Mouse (Mus musculus) limb, embryonic 11.5 days (tissue): Measurements from ENCODE around the gene Dtd1. TPM values are rescaled to one million over a fixed set of nuclear protein-coding genes. Genes with fewer than 3 reads are reported as not detected.

Source experiments
- ATAC-seq: fragments of 200-750 bp; cut with Nextera tagmentation; 2 replicates; pipeline ENCODE4 v1.8.0; 2017; ENCODE audit warnings: low read depth; ENCODE audit not compliant: insufficient number of reproducible peaks, low FRiP score, low TSS enrichment
- DNase-seq: peaks from one replicate; pipeline ENCODE4 v3.0.0-alpha.2; 2015; ENCODE audit warnings: low spot score
- H3K27ac ChIP-seq: fragments of 300-500 bp; sonication (generic); replicated peaks from 2 replicates; pipeline ENCODE4 v1.5.1; 2014; ENCODE audit warnings: low read depth, mild to moderate bottlenecking, low read length
- H3K27me3 ChIP-seq: fragments of 300-500 bp; sonication (generic); 2 replicates; pipeline ENCODE4 v1.6.1; 2014; ENCODE audit warnings: mild to moderate bottlenecking, low read length, mixed read lengths; ENCODE audit not compliant: control insufficient read depth, insufficient read depth
- H3K36me3 ChIP-seq: fragments of 300-500 bp; sonication (generic); 2 replicates; pipeline ENCODE4 v1.6.1; 2014; ENCODE audit warnings: mild to moderate bottlenecking, low read length, moderate library complexity, mixed read lengths; ENCODE audit not compliant: control insufficient read depth, insufficient read depth
- H3K4me1 ChIP-seq: fragments of 300-500 bp; sonication (generic); 2 replicates; pipeline ENCODE4 v1.6.1; 2014; ENCODE audit warnings: low read length, mixed read lengths; ENCODE audit not compliant: control insufficient read depth, insufficient read depth
- H3K4me2 ChIP-seq: fragments of 300-500 bp; sonication (generic); 2 replicates; pipeline ENCODE4 v1.6.1; 2014; ENCODE audit warnings: low read depth, mild to moderate bottlenecking, moderate library complexity; ENCODE audit not compliant: severe bottlenecking
- H3K4me3 ChIP-seq: fragments of 300-500 bp; sonication (generic); 2 replicates; pipeline ENCODE4 v1.5.1; 2014; ENCODE audit warnings: low read depth, low read length
- H3K9ac ChIP-seq: fragments of 300-500 bp; sonication (generic); 2 replicates; pipeline ENCODE4 v1.6.1; 2014; ENCODE audit warnings: mild to moderate bottlenecking, low read length
- H3K9me3 ChIP-seq: fragments of 300-500 bp; sonication (generic); 2 replicates; pipeline ENCODE4 v1.6.1; 2016; ENCODE audit warnings: low read length; ENCODE audit not compliant: control insufficient read depth
- WGBS: fragments of 180-500 bp; shearing (Covaris S2); extraction: QIAGEN DNeasy Blood & Tissue Kit; methylation state at CpG from one replicate; pipeline ENCODE4 v1.1.7; 2014; 5-methylcytosine and 5-hydroxymethylcytosine counted together
- polyA plus RNA-seq: library from polyadenylated mRNA; unstranded; fragments of >200 nt; fragmentation: Nextera tagmentation; extraction: Ambion mirVana; gene quantifications from 2 replicates; pipeline ENCODE4 v1.2.1, GENCODE M21; 2014

Dtd1 gene
- polyA plus RNA-seq, 1 experiment from 2014 or later = 40.7 TPM

GRCm38 (mm10) chr2:144593951-144594651 is 5.6 kb upstream of the Dtd1 start, which contains the start of gene Smim26:
TSS of gene Smim26 (plus strand) at chr2:144594054.
- Histone ChIP-seq H3K9ac (peak within 1 kb of the TSS; percentile 67), H3K9me3 (no peaks in the 10 kb centered on the region), H3K27ac (no peak within 1 kb of the TSS), H3K4me2 (peak within 1 kb of the TSS; percentile 45), H3K4me1 (no peaks in the 10 kb centered on the region), H3K27me3 (no peaks in the 10 kb centered on the region), H3K4me3 (peak within 1 kb of the TSS; percentile 57), H3K36me3 (no peaks in the 10 kb centered on the region)
- ATAC-seq (peak; percentile 91), DNase-seq (peak; percentile 85)
- WGBS = 2% methylated on average over 31 of the region's 31 CpGs

GRCm38 (mm10) chr2:144598006-144598405 is 1.7 kb upstream of the Dtd1 start:
- Histone ChIP-seq H3K4me1 (no peaks in the 10 kb centered on the region), H3K9ac (no peak overlapping the region), H3K9me3 (no peaks in the 10 kb centered on the region), H3K27ac (no peak overlapping the region), H3K36me3 (no peaks in the 10 kb centered on the region), H3K27me3 (no peaks in the 10 kb centered on the region), H3K4me3 (no peak overlapping the region), H3K4me2 (no peak overlapping the region)
- 77% methylated on average over 2 of the region's 2 CpGs for WGBS
- no peak for ATAC-seq
- DNase-seq = peak; percentile 13

GRCm38 (mm10) chr2:144601576-144601975 is 1.9 kb downstream of the Dtd1 start:
- Histone ChIP-seq H3K4me2 (no peak overlapping the region), H3K27ac (no peak overlapping the region), H3K4me3 (no peak overlapping the region), H3K4me1 (no peaks in the 10 kb centered on the region), H3K9me3 (no peaks in the 10 kb centered on the region), H3K36me3 (no peaks in the 10 kb centered on the region), H3K27me3 (no peaks in the 10 kb centered on the region), H3K9ac (no peak overlapping the region)
- 96% methylated on average over 1 of the region's 1 CpGs for WGBS
- no peak for ATAC-seq
- peak; percentile 16 for DNase-seq

GRCm38 (mm10) chr2:144613956-144614355 is 14.3 kb downstream of the Dtd1 start:
- Histone ChIP-seq H3K4me2 (no peak overlapping the region), H3K36me3 (no peaks in the 10 kb centered on the region), H3K4me1 (no peaks in the 10 kb centered on the region), H3K9me3 (no peaks in the 10 kb centered on the region), H3K4me3 (no peak overlapping the region), H3K27me3 (no peaks in the 10 kb centered on the region), H3K9ac (no peak overlapping the region), H3K27ac (no peak overlapping the region)
- WGBS = 93% methylated on average over 6 of the region's 6 CpGs
- ATAC-seq = no peak
- peak; percentile 12 for DNase-seq

- Histone ChIP-seq H3K4me2 (no peak overlapping the region), H3K9me3 (no peaks in the 10 kb centered on the region), H3K27ac (no peak overlapping the region), H3K4me3 (no peak overlapping the region), H3K36me3 (no peaks in the 10 kb centered on the region), H3K9ac (no peak overlapping the region), H3K27me3 (no peaks in the 10 kb centered on the region), H3K4me1 (no peaks in the 10 kb centered on the region)
- ATAC-seq (no peak), DNase-seq (peak; percentile 18)
- WGBS = 89% methylated on average over 16 of the region's 16 CpGs
Observed at GRCm38 (mm10) chr2:144617074-144617874, 17.6 kb downstream of the Dtd1 start.

- no peak for ATAC-seq
- Histone ChIP-seq H3K27me3 (no peaks in the 10 kb centered on the region), H3K4me3 (no peak overlapping the region), H3K27ac (no peak overlapping the region), H3K36me3 (no peaks in the 10 kb centered on the region), H3K9ac (no peak overlapping the region), H3K4me2 (no peak overlapping the region), H3K9me3 (no peaks in the 10 kb centered on the region), H3K4me1 (no peaks in the 10 kb centered on the region)
- DNase-seq = no peak
- 89% methylated on average over 6 of the region's 6 CpGs for WGBS
Observed at GRCm38 (mm10) chr2:144621491-144621890, 21.8 kb downstream of the Dtd1 start.

- H3K36me3 ChIP-seq = no peaks in the 10 kb centered on the region
- H3K9me3 ChIP-seq = no peaks in the 10 kb centered on the region
- no peaks in the 10 kb centered on the region for H3K27me3 ChIP-seq
- no peaks in the 10 kb centered on the region for H3K4me1 ChIP-seq
- no peak overlapping the region for H3K27ac ChIP-seq
- H3K4me3 ChIP-seq = no peak overlapping the region
- DNase-seq (no peak), ATAC-seq (no peak)
- WGBS = 80% methylated on average over 2 of the region's 2 CpGs
- H3K4me2 ChIP-seq = no peak overlapping the region
- no peak overlapping the region for H3K9ac ChIP-seq
Observed at GRCm38 (mm10) chr2:144633551-144633950, 33.9 kb downstream of the Dtd1 start.

GRCm38 (mm10) chr2:144634231-144634630 is 34.5 kb downstream of the Dtd1 start:
- no peak for ATAC-seq
- Histone ChIP-seq H3K9ac (no peak overlapping the region), H3K9me3 (no peaks in the 10 kb centered on the region)

More at GRCm38 (mm10) chr2:144634231-144634630, 34.5 kb downstream of the Dtd1 start:
- H3K4me2 ChIP-seq = no peak overlapping the region
- H3K27me3 ChIP-seq = no peaks in the 10 kb centered on the region
- H3K4me1 ChIP-seq = no peaks in the 10 kb centered on the region
- H3K4me3 ChIP-seq = no peak overlapping the region
- no peaks in the 10 kb centered on the region for H3K36me3 ChIP-seq
- WGBS = 78% methylated on average over 5 of the region's 5 CpGs
- no peak for DNase-seq
- no peak overlapping the region for H3K27ac ChIP-seq
